Mouse (Mus musculus): ENCODE measurements around the gene Lrmda.

The Lrmda gene

GRCm38 (mm10) chr14:22093124-22093523 is 73.6 kb downstream of the Lrmda start:
- no peak for DNase-seq (ENCODE audit: low read depth)

GRCm38 (mm10) chr14:22101961-22102805 is 82.7 kb downstream of the Lrmda start:
- DNase-seq (ENCODE audit: low read depth): no peak

- no peak for DNase-seq (ENCODE audit: low read depth)
Measured at GRCm38 (mm10) chr14:22105855-22106254, 86.3 kb downstream of the Lrmda start.

GRCm38 (mm10) chr14:22106777-22107176 is 87.3 kb downstream of the Lrmda start:
- no peak for DNase-seq (ENCODE audit: low read depth)

GRCm38 (mm10) chr14:22109423-22109822 is 89.9 kb downstream of the Lrmda start:
- DNase-seq (ENCODE audit: low read depth): no peak

- no peak for DNase-seq (ENCODE audit: low read depth)
Measured at GRCm38 (mm10) chr14:22113463-22114361, 94.2 kb downstream of the Lrmda start.

- DNase-seq (ENCODE audit: low read depth): no peak
Measured at GRCm38 (mm10) chr14:22114651-22115351, 95.3 kb downstream of the Lrmda start.

GRCm38 (mm10) chr14:22118096-22118495 is 98.6 kb downstream of the Lrmda start:
- DNase-seq (ENCODE audit: low read depth): no peak

- no peak for DNase-seq (ENCODE audit: low read depth)
Measured at GRCm38 (mm10) chr14:22118512-22118911, 99.0 kb downstream of the Lrmda start.

GRCm38 (mm10) chr14:22126276-22126675 is 106.8 kb downstream of the Lrmda start:
- no peak for DNase-seq (ENCODE audit: low read depth)

GRCm38 (mm10) chr14:22126859-22127258 is 107.3 kb downstream of the Lrmda start:
- no peak for DNase-seq (ENCODE audit: low read depth)

GRCm38 (mm10) chr14:22130950-22131585 is 111.6 kb downstream of the Lrmda start:
- no peak for DNase-seq (ENCODE audit: low read depth)

- peak; percentile 34 for DNase-seq (ENCODE audit: low read depth)
Measured at GRCm38 (mm10) chr14:22139281-22139680, 119.8 kb downstream of the Lrmda start.

- DNase-seq (ENCODE audit: low read depth): no peak
Measured at GRCm38 (mm10) chr14:22144014-22144413, 124.5 kb downstream of the Lrmda start.

GRCm38 (mm10) chr14:22145863-22146262 is 126.4 kb downstream of the Lrmda start:
- DNase-seq (ENCODE audit: low read depth): no peak

GRCm38 (mm10) chr14:22146508-22147044 is 127.1 kb downstream of the Lrmda start:
- DNase-seq (ENCODE audit: low read depth): no peak

GRCm38 (mm10) chr14:22147341-22148024 is 128.0 kb downstream of the Lrmda start:
- no peak for DNase-seq (ENCODE audit: low read depth)

- DNase-seq (ENCODE audit: low read depth): no peak
Measured at GRCm38 (mm10) chr14:22152701-22153100, 133.2 kb downstream of the Lrmda start.

- DNase-seq (ENCODE audit: low read depth): no peak
Measured at GRCm38 (mm10) chr14:22154096-22154495, 134.6 kb downstream of the Lrmda start.

GRCm38 (mm10) chr14:22155034-22155433 is 135.5 kb downstream of the Lrmda start:
- no peak for DNase-seq (ENCODE audit: low read depth)

GRCm38 (mm10) chr14:22155512-22156026 is 136.1 kb downstream of the Lrmda start:
- no peak for DNase-seq (ENCODE audit: low read depth)
